Mouse (Mus musculus) ovary, postnatal 14 days (tissue): Measurements from ENCODE around the gene Gm1043.

Experiments used
- DNase-seq: peaks from one replicate; pipeline ENCODE4 v3.0.0; 2022; ENCODE audit warnings: low spot score

Gene Gm1043

GRCm38 (mm10) chr5:37243169-37243886, 158.2 kb downstream of the Gm1043 start:
- peak; percentile 76 for DNase-seq

- no peak for DNase-seq
Measured at GRCm38 (mm10) chr5:37244161-37244560, 159.0 kb downstream of the Gm1043 start.

GRCm38 (mm10) chr5:37244666-37245242, 159.6 kb downstream of the Gm1043 start:
- no peak for DNase-seq

GRCm38 (mm10) chr5:37245651-37246050, 160.5 kb downstream of the Gm1043 start:
- DNase-seq: no peak

GRCm38 (mm10) chr5:37246138-37246910, 161.2 kb downstream of the Gm1043 start:
- no peak for DNase-seq

- DNase-seq: no peak
Measured at GRCm38 (mm10) chr5:37247456-37247855, 162.3 kb downstream of the Gm1043 start.

- no peak for DNase-seq
Measured at GRCm38 (mm10) chr5:37248870-37249269, 163.7 kb downstream of the Gm1043 start.

GRCm38 (mm10) chr5:37251596-37251995, 166.4 kb downstream of the Gm1043 start:
- no peak for DNase-seq

GRCm38 (mm10) chr5:37252101-37252804, 167.1 kb downstream of the Gm1043 start:
- no peak for DNase-seq

GRCm38 (mm10) chr5:37254523-37254922, 169.4 kb downstream of the Gm1043 start:
- DNase-seq: no peak

GRCm38 (mm10) chr5:37256823-37257222, 171.7 kb downstream of the Gm1043 start:
- no peak for DNase-seq

- no peak for DNase-seq
Measured at GRCm38 (mm10) chr5:37257243-37257642, 172.1 kb downstream of the Gm1043 start.

GRCm38 (mm10) chr5:37261734-37262133, 176.6 kb downstream of the Gm1043 start:
- no peak for DNase-seq

GRCm38 (mm10) chr5:37263816-37264215, 178.6 kb downstream of the Gm1043 start:
- DNase-seq: no peak
